Mouse (Mus musculus) hindlimb bud, embryonic 11.5 days (tissue): ENCODE results near the gene Rabggta.

ENCODE experiments used
- DNase-seq: peaks from one replicate; pipeline ENCODE4 v3.0.0-alpha.2; 2012; ENCODE audit warnings: low read depth, low spot score; ENCODE audit errors: extremely low spot score

Rabggta gene

DNA sequence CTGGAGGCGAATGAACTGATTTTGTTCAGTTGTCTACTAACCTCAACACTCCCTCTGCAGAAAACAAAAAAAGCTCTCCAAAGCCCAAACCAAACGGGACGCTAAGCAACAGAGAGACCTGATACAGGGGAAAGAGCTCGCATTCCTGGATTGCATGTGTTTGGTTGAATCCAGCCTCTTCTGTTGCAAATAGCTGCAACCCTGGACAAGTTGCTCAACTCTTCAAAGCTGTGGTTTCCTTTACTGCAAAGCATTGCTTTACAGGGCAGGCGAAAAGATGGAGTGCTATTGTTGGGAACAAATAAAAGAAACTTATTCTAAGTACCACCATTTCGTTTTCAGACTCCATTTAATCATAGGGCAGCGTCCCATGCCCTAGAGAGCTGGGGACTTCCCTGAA is 12.8 kb upstream of the Rabggta start:
- no peak for DNase-seq

DNA sequence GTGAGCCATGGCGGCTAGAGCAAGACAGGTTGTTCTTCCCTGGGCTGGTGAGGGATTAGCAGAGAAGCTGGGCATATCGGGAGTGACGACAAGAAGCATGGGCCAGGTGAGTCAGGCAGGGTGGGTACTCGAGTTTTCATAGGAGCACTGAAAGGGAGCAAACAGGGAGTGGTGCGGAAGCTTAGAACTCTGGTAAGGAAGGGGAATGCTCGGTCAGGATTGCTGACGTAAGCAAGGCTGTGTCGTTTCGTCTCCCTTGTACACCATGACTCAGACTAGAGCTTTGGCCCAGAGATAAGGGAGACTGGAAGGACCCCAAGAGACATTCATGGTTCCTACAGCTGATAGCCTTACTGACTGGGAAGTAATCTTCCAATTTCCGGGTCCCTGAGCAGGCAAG is 11.8 kb upstream of the Rabggta start:
- no peak for DNase-seq

DNA sequence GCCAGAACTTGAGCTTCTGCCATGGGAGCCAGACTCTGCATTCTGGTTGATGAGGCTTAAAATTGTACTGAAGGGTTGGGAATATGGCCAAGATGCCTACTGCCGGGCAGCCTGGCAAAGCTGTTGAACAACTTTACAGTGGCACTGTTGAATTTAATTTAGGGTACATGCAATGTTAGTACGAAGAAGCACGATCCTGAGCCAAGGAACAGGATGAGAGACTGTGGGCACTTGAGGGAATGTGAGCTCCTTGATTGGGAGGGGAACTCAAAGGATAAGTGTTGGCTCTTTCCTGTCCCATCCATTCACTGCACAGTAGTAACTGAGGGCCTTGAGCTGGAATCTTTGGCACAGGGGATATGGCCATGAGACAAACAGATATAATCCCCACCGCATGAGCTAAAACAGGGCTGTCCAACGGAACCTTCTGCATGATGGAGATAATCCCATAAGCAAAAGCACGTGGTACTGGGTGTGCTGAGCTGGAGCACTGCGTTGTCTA is 8.5 kb upstream of the Rabggta start:
- DNase-seq, result no peak

DNA sequence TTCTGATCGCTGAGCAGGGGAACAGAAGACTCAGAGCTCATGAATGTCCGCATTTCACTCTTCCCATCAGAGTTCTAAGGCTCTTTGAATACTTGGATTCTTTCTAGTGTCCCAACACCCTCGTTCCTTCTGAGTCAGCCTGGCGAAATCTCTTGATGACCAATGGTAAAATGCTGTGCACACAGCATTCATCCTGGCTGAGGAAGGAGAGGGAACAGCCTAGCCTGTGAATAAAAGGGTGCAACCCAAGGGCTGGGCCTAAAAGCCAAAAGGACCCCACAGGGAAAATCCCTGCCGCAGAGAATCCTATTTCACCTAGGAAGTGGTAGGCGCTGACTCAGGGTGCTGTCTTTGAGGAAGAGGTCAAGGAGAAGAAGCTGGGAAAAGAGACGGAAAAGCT is 8.1 kb upstream of the Rabggta start:
- DNase-seq, result no peak

DNA sequence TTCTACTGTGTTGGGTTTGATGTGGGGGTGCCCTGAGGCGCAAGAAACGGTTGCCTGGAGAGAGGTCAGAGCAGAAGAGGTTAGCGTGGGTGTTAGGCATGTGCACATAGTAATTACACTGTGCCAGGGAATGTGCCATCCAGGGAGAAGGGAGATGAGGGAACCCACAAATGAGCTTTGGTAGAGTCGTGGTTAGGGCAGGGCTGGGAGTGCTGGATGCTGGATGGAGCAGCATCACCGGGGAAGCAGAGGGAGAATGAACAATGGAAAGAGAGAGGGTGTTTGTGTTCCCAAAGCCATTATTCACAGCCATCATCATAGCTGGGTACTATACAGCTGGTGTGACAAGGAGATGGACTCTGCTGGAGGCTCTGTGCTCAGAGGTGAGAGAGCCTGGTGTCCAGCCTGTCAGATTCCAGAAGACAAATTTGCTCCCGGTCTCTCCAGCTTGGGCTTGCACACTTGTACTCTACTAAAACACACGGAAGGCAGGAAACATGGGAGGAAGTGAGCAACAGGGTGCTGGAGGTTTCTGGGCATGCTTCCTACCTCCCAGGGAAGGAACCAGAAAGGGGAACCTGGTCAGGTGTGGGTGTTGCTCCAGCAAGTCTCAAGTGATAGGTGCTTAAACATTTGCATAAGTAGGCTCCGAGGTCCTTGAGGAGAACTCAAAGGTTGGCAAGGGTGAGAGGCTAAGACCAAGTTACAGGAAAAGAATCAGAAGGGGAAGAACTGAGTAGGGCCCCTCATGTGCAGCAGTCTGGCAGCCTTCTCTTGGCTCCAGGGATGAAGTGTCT is 6.0 kb upstream of the Rabggta start:
- no peak for DNase-seq

DNA sequence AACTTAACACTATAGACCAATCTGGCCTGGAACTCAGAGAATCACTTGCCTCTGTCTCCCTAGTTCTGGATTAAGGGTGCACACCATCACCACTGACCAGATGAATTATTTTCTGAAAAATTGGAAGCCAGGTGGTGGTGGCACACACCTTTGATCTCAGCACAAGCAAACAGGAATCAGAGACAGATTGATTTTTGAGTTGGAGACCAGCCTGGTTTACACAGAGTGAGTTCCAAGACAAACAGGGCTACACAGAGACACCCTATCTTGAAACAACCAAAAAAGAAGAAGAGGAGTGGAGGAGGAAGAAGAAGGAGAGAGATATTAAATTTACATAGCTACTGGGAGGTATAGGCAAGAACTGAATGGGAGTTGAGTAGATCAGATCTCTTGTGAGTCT is 4.2 kb upstream of the Rabggta start:
- no peak for DNase-seq

DNA sequence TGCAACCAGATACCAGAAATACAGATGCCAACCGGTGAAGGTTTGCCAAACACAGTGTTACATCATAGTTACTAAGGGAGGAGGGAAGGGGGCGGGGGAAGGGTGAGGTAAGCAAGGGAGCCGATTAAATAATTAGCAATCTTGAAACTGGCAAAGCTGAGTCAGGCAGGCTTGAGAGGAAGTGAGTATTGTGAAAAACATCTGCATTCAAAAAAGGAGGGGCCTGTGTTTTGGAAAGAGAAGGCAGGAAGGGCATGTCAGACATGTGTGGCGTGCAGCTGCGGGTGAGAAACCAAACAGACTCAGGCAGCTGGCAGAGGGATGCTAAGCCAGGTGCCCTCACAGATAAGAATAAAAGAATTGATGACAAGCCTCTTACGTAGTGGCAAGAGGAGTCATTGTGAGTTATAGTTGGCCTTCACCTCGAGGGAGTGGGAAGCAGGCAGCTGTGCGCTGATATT is 2.4 kb upstream of the Rabggta start:
- no peak for DNase-seq

DNA sequence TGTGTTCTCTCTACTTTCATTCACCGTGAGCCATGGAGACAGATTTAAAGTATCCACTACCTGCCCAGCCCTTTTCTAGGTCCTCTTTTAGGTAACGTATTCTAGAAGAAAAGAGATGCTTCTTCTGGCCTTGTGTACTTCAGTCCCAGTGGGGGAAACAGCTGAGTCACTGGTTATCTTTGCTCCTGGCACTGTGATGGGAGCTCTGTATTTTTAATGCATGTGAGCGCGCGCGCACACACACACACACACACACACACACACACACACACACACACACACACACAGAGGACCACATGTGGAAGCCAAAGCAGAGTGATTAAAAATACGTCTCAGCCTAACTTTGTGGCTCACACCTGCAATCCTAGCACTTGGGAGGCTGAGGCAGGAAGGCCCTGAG is 1.4 kb upstream of the Rabggta start:
- no peak for DNase-seq

DNA sequence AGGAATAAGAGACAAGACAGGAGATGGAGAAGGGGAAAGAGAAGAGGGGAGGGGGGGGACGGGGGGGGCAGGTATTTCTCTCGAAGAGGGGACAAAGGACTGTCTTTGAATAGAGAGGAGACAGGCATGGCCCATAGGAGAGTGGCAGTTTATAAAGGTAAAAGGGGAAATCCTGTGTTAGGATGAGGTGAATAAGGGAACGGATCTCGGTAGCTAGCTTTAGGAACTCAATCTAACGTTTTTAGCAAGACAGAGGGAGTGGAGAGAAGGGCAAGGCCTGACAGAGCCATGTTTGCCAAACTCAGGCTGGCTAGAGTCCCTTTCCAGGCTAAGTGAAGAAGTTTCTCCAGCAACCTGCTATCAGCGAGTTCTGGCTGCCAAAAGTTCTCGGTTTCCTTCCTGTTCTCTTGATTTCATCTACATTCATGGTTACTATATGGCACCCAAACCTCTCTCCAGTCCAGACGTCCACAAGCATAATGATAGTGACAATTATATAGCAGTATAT is 429 bp upstream of the Rabggta start:
- DNase-seq, result no peak

DNA sequence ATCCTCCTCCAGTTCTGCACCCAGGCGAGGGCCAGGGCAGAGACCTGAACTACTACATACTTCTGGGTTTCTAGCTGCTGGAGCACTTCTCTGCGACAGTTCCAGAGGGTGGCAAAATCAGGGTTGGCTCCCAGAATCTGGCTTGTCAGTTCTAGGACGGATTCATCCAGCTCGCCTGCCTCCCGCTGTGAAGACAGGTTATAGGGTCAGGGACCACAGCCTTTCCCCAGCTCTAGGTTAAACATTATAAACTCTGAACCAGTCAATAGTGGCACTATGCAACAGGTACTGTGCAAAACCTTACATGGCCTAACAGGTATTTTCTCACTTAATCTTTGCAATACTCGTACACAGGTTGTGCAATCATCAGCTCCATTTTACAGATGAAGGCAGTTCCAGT is 987 bp downstream of the Rabggta start:
- no peak for DNase-seq

DNA sequence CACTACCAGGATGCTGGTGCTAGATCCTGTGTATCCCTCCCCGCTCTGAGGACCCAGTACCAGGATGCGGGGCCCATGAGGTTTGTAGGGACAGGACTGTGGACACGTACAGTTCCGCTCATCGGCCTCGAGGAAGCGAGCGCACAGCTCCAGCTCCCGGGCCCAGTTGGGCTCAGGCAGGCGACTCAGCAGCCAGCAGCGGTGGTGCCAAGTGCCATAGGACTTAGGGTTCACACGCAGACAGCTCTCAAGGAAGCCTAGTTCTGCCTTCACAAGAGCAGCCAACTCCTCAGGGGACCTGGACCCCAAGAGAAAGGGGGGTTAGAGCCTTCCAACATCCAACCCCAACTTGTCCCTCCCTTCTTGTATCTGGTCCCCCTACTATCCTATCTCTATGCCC is 1.4 kb downstream of the Rabggta start:
- DNase-seq, result no peak

DNA sequence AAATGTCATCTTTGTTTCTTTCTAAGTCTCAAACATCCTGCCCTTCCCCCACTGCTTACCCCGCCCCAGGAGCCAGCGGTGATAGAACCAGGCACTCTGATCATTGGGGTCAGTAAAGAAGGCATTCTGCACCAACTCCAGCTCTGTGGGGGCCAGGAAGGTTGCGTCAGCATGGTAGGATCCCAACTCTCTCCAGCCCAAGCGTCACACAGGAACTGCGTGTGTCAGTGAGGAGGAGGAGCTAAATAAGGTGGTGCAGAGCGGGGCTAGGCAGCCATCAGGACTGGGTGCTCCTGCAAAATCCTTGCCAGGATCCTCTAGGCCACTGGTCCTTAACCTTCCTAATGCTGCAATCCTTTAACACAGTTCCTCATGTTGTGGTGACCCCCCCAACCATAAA is 2.3 kb downstream of the Rabggta start:
- no peak for DNase-seq

DNA sequence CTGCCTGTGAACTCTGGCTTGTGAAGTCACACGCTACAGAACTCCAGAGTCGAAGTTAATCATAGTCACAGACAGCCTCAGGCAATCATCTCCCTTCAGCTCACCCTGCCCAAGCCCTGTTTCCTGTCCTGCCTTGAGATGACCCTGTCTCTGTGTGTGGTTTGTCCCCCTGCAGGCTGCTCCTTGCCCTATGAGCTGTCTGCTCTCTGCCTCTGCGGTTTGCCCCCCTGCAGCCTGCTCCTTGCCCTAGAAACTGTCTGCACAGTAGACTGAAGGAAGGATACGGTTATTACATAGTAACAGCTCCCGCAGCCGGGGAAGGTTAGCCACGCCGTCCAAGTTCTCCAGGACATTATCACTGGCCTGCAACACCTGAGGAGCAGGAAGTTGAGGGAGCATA is 5.2 kb downstream of the Rabggta start:
- no peak for DNase-seq

DNA sequence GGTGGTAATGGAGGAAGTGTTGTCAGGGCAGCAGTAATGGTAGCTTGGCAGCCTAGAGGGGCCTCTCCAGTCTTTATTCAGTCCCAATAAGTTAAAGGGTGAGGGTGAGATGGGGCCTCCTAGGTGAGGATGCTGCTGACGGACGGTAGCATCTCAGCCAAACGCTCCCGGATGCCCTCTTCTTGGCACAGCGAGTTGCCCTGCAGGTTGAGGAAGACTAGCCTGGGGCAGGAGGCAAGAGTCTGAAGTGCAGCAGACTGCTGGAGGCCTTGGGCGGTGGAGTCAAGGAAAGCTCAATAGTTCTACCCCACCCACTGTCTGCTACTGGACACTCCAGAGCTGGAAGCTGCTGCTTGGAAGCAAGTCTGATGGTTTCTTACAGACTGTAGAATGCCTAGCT is 5.8 kb downstream of the Rabggta start:
- DNase-seq, result no peak

DNA sequence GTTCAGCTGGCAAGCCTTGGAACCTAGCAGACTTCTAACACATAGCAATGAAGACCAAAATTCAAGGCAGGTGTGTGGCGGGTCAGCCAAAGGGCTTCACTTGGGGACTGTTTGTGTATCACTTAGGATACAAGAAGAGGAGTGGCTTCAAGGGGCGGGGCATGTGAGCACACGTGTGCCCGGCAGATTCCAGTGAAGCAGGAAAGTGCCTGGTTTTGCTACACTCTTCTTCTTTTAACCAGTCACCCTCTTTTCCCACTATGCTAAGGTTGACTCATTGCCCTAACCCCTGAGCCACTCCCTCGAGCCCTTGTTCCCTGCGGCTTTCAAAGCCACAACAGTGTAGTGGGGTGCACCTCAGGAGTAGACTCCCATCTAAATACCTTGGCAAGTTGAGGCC is 7.2 kb downstream of the Rabggta start:
- DNase-seq, result no peak

DNA sequence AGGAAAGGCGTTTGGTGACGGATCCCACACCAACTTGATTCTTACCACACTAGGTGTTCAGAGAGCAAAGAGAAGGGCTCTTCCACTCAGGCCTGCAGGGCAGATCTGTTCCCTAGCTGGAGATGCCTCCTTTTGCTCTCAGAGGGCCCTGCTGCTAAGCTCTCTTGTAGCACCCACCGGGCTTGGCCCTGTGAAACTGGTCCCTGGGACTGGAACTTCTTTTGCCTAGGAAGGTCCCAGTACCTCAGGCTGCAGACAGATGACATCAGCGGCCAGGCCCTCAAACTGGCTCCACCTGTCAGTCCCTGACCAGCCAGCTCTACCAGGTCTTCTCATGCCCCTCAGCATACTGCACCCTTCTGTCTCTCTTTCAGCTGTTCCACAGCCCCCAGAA is 8.3 kb downstream of the Rabggta start, which contains the start of gene Tgm1:
Gene Tgm1, minus strand, starts transcription at position 198 of the 394 bp plus-strand sequence.
- DNase-seq, result no peak

DNA sequence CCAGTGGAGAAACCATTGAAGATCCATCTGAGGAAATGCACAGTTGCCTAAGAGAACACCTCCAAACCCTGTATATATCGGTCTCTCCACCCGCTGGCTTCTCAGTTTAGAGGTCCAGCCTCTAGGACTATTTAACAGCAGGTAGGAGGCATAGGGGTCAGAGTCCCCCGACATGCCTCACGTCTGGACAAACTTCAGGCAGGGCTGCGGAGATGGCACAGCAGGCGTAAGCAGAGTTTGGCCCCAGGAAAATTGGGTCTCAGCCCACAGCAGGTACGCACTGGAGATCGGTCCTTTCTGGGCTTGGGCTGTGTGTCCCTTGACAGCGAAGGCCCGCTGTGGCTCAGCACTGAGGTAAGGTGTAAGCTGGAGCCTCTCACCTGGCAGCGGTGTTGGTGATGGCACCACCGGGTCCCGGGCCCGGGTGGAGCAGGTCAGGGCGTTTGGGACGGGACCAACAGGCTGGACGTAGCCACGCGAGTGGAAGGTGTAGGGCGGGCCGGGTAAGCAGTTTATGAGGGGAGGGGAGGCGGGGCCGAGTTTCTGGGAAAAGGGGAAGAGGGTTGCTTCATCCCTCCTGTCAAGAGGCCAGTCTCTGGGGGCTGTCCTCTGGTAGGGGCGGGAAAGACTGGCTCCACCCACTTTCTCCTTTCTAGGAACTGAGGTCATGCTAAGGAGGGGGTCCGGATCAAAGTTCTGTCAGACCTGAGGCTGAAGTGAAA is 8.9 kb downstream of the Rabggta start:
- DNase-seq, result no peak

DNA sequence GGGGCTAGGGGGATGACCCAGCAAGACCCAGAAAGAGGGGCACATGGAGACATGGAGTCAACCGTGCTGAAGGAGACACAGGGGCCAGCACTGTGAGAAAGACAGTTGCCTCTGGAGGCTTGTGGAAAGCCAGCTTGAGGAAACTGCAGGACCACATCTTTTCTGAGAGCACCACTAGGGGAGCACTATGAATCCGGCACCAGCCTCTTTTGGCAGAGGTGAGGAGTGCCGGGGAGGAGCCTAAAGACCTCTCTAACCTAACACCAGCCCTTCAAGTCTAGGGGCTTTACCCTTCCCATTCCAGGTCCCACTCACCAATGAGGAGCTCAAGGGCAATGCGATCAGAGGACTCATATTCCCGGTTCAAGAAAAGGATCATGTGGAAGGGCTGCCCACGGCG is 10.3 kb downstream of the Rabggta start:
- DNase-seq, result no peak

DNA sequence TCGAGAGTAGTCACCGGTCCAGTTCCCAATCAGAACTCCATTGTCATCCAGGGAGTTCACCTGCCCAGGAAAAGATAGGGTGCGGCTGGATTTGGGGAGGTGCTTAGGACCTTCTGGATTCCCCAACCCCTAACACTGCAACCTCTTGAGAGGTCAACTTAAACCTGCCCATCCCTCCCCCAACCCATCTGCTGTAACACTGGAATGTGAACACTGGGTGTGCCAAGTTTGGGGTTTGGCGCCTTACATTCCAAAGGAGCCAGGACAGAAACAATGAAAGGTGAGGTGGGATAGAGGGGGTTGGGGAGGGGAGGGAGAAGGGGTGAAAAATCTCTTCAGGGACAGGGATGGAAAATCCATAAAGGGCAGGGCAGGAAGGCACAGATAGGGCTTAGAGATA is 12.6 kb downstream of the Rabggta start:
- no peak for DNase-seq

DNA sequence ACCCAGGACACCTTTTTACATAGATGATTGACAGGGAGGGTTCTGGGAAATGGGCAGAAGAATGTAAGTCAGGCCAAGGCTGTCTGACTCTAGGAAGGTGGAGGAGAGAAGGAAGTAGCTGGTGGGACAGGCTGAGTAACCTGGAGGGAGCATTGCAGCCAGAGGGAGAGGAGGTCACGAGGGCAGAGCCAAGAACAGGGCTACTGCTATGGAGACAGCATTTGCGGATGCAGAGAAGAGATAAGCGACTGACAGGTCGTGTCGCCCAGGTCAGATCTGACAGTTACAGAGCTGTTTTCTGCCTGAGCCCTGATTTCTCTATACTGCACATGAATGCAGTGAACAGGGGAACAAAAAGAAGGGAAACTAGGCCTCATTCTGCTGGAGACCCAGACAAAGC is 14.7 kb downstream of the Rabggta start:
- no peak for DNase-seq

DNA sequence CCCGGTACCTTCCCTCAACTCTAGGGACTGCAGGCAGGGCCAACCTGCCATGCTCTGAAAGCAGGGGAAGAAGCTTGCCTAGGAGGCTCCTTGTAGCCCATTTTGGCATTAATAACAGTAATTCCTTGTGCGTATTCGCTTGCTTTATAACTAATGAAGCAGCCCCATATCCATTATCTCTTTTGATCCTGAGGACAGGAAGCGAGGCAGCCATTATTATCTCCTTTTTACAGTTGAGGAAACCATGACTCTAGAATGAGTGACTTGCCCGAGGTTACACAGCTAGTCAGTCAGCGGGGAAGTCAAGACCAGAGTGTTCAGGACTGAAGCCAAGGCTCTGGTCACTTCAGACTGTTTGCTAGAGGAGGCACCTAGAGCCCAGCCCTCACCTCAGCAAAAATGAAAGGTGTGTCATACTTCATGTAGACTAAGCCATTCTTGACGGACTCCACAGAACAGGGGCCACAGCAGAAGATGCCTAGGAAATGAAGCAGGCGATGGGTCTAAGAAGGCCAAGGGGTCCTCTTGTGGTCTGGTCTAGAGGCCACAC is 15.9 kb downstream of the Rabggta start:
- no peak for DNase-seq

DNA sequence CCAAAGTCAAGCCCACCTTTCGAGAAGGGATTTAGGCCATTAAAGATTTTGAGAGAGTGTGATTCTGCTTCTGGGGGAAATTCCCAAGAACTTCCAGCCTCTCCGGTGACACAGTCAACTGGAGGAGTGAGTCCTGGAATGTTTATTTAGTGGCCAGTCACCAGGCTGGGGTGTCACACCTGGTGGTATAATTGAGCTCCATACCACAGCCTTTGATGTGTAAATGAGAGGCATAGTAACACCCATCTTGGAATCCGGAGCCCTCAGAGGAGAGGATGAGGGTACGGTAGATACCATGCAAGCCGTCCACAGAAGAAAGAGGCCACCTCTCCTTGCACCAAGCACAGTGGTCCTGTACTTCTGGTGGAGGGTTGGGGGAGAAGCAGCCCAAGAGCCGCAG is 19.3 kb downstream of the Rabggta start:
- DNase-seq, result no peak
